Comparison of ENCODE assay signal across 8 mouse cellular contexts in genomic region chr13:104036494-104037290, GRCm38 (mm10).
A peak's percentile ranks its signal among the peaks of the same experiment; 100 is the strongest.
DNase-seq lines count a peak whose midpoint lies in the region; ATAC-seq lines count a peak whose summit lies in the region.

No protein-coding gene starts in this region.

- H3K4me2 ChIP-seq in neural tube, embryonic 15.5 days, result no peak overlapping the region
- H3K4me2 ChIP-seq in liver, embryonic 12.5 days, result 0 out of 2 replicates have a peak overlapping the region, but pooled peaks have one; percentile 5

- no peak overlapping the region for H3K4me3 ChIP-seq in neural tube, embryonic 15.5 days (replicated peaks)
- H3K4me3 ChIP-seq in liver, embryonic 12.5 days, result no peak overlapping the region

- H3K27ac ChIP-seq in neural tube, embryonic 15.5 days (replicated peaks), result no peak overlapping the region
- peak overlapping the region; percentile 50 for H3K27ac ChIP-seq in liver, embryonic 12.5 days

- H3K9me3 ChIP-seq in neural tube, embryonic 15.5 days (replicated peaks), result no peaks in the 10 kb centered on the region
- H3K9me3 ChIP-seq in liver, embryonic 12.5 days (replicated peaks), result no peaks in the 10 kb centered on the region

- 76% methylated on average over 23 of the region's 23 CpGs for WGBS in neural tube, embryonic 15.5 days
- 69% methylated on average over 23 of the region's 23 CpGs for WGBS in liver, embryonic 12.5 days (ENCODE audit: insufficient replicate concordance)

- ATAC-seq in neural tube, embryonic 15.5 days (ENCODE audit: low FRiP score), result peak; percentile 65; the same call in 1 of the 2 replicates
- peak; percentile 66 for ATAC-seq in liver, embryonic 12.5 days

- peaks cover 24% of the 10 kb centered on the region; the same call in 1 of the 2 replicates for H3K36me3 ChIP-seq in neural tube, embryonic 15.5 days
- no peaks in the 10 kb centered on the region for H3K36me3 ChIP-seq in liver, embryonic 12.5 days

- H3K27me3 ChIP-seq in neural tube, embryonic 15.5 days (replicated peaks), result no peaks in the 10 kb centered on the region
- H3K27me3 ChIP-seq in liver, embryonic 12.5 days (replicated peaks), result no peaks in the 10 kb centered on the region

- peaks cover 16% of the 10 kb centered on the region; the same call in 1 of the 2 replicates for H3K4me1 ChIP-seq in neural tube, embryonic 15.5 days
- peaks cover 69% of the 10 kb centered on the region for H3K4me1 ChIP-seq in liver, embryonic 12.5 days

- DNase-seq in neural tube, embryonic 10.5 days (ENCODE audit: extremely low spot score, low spot score), result no peak
- DNase-seq in cerebellum, postnatal 14 days, result peak; percentile 90 to 96
- DNase-seq in heart, postnatal 4 days, result peak; percentile 74
- DNase-seq in testis, postnatal 10 days (ENCODE audit: low spot score), result peak; percentile 57
- no peak for DNase-seq in gastrocnemius, postnatal 25 days
- DNase-seq in thymus, postnatal 10 days (ENCODE audit: low spot score in 2 of 2), result no peak

- no peak overlapping the region for H3K9ac ChIP-seq in neural tube, embryonic 15.5 days (replicated peaks)
- H3K9ac ChIP-seq in liver, embryonic 12.5 days, result no peak overlapping the region

Comparison
In these comparisons a context has a peak if more than half of its experiments do, and no peak if none do; other contexts are left out.
1. DNase-seq: peak in cerebellum, postnatal 14 days (2 of 2), heart, postnatal 4 days (single experiment) and testis, postnatal 10 days (single experiment); none in neural tube, embryonic 10.5 days (single experiment), gastrocnemius, postnatal 25 days (single experiment) and thymus, postnatal 10 days (0 of 2).